Mouse (Mus musculus) kidney, adult 2 months (tissue): ENCODE measurements around the gene Osbpl3.

Source experiments
- CTCF ChIP-seq: fragments of 200-500 bp; conservative IDR thresholded peaks from 2 replicates; pipeline ENCODE4 v1.5.1; 2011; ENCODE audit warnings: low read depth, mild to moderate bottlenecking, control low read depth, low read length, moderate library complexity, mixed read lengths; ENCODE audit not compliant: insufficient read depth, insufficient read length
- POLR2A ChIP-seq: fragments of 200-500 bp; IDR thresholded peaks from one replicate; pipeline ENCODE4 v1.6.1; 2011; ENCODE audit warnings: low read depth, low read length, control low read depth

DNA sequence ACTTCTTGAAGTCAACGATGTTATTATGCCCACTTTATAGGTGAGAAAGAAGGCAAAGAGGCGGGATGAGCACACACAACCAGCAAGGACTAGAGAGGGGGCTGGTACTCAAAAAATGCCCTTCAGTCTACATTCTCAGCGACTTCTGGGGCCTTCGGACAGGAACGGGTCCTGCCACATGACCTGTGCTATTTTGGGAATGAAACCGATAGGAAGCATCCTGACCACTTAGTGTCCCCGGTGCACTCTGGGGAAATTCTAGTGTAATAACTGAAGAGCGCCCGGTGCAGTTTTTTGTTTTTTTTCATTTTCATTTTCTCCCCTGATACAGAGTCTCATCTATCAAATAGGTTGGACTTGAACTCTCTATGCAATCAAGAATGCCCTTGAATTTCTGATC is 130.5 kb downstream of the Osbpl3 start:
- no peak for TF ChIP-seq CTCF
- TF ChIP-seq POLR2A = no peak
